Mouse (Mus musculus): ENCODE data around the gene Gm10271.

GRCm38 (mm10) chr10:116944940-116945339 is 27.5 kb downstream of the Gm10271 start:
- TF ChIP-seq GATA1 (IDR thresholded peaks at IDR 0.05; ENCODE audit: low read length) = no peak
- TF ChIP-seq TAL1 (IDR thresholded peaks at IDR 0.05; ENCODE audit: low read length) = no peak
